Mouse (Mus musculus) lung, embryonic 16.5 days (tissue): ENCODE measurements around the gene Trpd52l3. TPM values are rescaled to one million over a fixed set of nuclear protein-coding genes. Genes with fewer than 3 reads are reported as not detected.

ENCODE experiments used
- ATAC-seq: fragments of 200-750 bp; cut with Nextera tagmentation; 2 replicates; pipeline ENCODE4 v1.8.0; 2017; ENCODE audit warnings: low read depth, mild to moderate bottlenecking, moderate library complexity
- H3K27ac ChIP-seq: fragments of 300-500 bp; sonication (generic); 2 replicates; pipeline ENCODE4 v1.5.1; 2014; ENCODE audit warnings: mild to moderate bottlenecking, control low read depth, low read length
- H3K27me3 ChIP-seq: fragments of 300-500 bp; sonication (generic); 2 replicates; pipeline ENCODE4 v1.6.1; 2014; ENCODE audit warnings: low read depth, low read length, mixed read lengths; ENCODE audit not compliant: control insufficient read depth, insufficient read depth
- H3K36me3 ChIP-seq: fragments of 300-500 bp; sonication (generic); 2 replicates; pipeline ENCODE4 v1.6.1; 2014; ENCODE audit warnings: low read length; ENCODE audit not compliant: control insufficient read depth, insufficient read depth
- H3K4me1 ChIP-seq: fragments of 300-500 bp; sonication (generic); replicated peaks from 2 replicates; pipeline ENCODE4 v1.6.1; 2014; ENCODE audit warnings: low read length, mixed read lengths; ENCODE audit not compliant: control insufficient read depth, insufficient read depth
- H3K4me2 ChIP-seq: fragments of 300-500 bp; sonication (generic); 2 replicates; pipeline ENCODE4 v1.6.1; 2014; ENCODE audit warnings: low read depth, low read length, control low read depth
- H3K4me3 ChIP-seq: fragments of 300-500 bp; sonication (generic); 2 replicates; pipeline ENCODE4 v1.5.1; 2014; ENCODE audit warnings: mild to moderate bottlenecking, low read length, control low read depth
- H3K9ac ChIP-seq: fragments of 300-500 bp; sonication (generic); 2 replicates; pipeline ENCODE4 v1.6.1; 2014; ENCODE audit warnings: low read length, control low read depth
- H3K9me3 ChIP-seq: fragments of 300-500 bp; sonication (generic); 2 replicates; pipeline ENCODE4 v1.6.1; 2016; ENCODE audit warnings: low read length; ENCODE audit not compliant: control insufficient read depth
- WGBS: fragments of 180-500 bp; shearing (Covaris S2); extraction: QIAGEN DNeasy Blood & Tissue Kit; methylation state at CpG from one replicate; pipeline ENCODE4 v1.1.7; 2014; 5-methylcytosine and 5-hydroxymethylcytosine counted together
- polyA plus RNA-seq: library from polyadenylated mRNA; unstranded; fragments of >200 nt; fragmentation: Nextera tagmentation; extraction: Ambion mirVana; gene quantifications from 2 replicates; pipeline ENCODE4 v1.2.1, GENCODE M21; 2015

Trpd52l3 gene
- not detected in 2 replicates for polyA plus RNA-seq

GRCm38 (mm10) chr19:30003621-30004020, at the start of gene Trpd52l3:
Gene Trpd52l3 (plus strand): TSS chr19:30003790.
- Histone ChIP-seq H3K27me3 (no peaks in the 10 kb centered on the region), H3K9me3 (no peaks in the 10 kb centered on the region), H3K4me2 (no peak within 1 kb of the TSS), H3K9ac (no peak within 1 kb of the TSS), H3K27ac (no peak within 1 kb of the TSS), H3K36me3 (no peaks in the 10 kb centered on the region), H3K4me3 (no peak within 1 kb of the TSS), H3K4me1 (no peaks in the 10 kb centered on the region)
- 85% methylated on average over 9 of the region's 9 CpGs for WGBS
- no peak for ATAC-seq

- no peaks in the 10 kb centered on the region for H3K27me3 ChIP-seq
- no peak overlapping the region for H3K4me2 ChIP-seq
- no peaks in the 10 kb centered on the region for H3K9me3 ChIP-seq
- no peaks in the 10 kb centered on the region for H3K36me3 ChIP-seq
- WGBS = 78% methylated on average over 3 of the region's 3 CpGs
- H3K9ac ChIP-seq = no peak overlapping the region
- no peak overlapping the region for H3K27ac ChIP-seq
- no peak overlapping the region for H3K4me3 ChIP-seq
- H3K4me1 ChIP-seq = no peaks in the 10 kb centered on the region; the same call in 1 of the 2 replicates
- no peak for ATAC-seq
Observed at GRCm38 (mm10) chr19:29953833-29954232, 49.8 kb upstream of the Trpd52l3 start.

GRCm38 (mm10) chr19:29955454-29955853, 48.1 kb upstream of the Trpd52l3 start:
- no peak overlapping the region for H3K9ac ChIP-seq
- no peaks in the 10 kb centered on the region for H3K9me3 ChIP-seq
- no peaks in the 10 kb centered on the region for H3K4me1 ChIP-seq
- 79% methylated on average over 2 of the region's 2 CpGs for WGBS
- H3K4me2 ChIP-seq = no peak overlapping the region
- H3K27ac ChIP-seq = no peak overlapping the region
- H3K27me3 ChIP-seq = no peaks in the 10 kb centered on the region
- no peak overlapping the region for H3K4me3 ChIP-seq
- no peaks in the 10 kb centered on the region for H3K36me3 ChIP-seq
- no peak for ATAC-seq

GRCm38 (mm10) chr19:29960906-29961305, 42.7 kb upstream of the Trpd52l3 start:
- Histone ChIP-seq H3K27me3 (no peaks in the 10 kb centered on the region), H3K4me3 (no peak overlapping the region), H3K4me1 (no peaks in the 10 kb centered on the region), H3K9ac (no peak overlapping the region), H3K36me3 (no peaks in the 10 kb centered on the region), H3K9me3 (peaks cover 2% of the 10 kb centered on the region; the same call in 1 of the 2 replicates), H3K27ac (no peak overlapping the region), H3K4me2 (no peak overlapping the region)
- ATAC-seq = no peak
- 72% methylated on average over 4 of the region's 4 CpGs for WGBS

- H3K9ac ChIP-seq = no peak overlapping the region
- H3K4me3 ChIP-seq = no peak overlapping the region
- no peak for ATAC-seq
- no peak overlapping the region for H3K4me2 ChIP-seq
- H3K9me3 ChIP-seq = peaks cover 2% of the 10 kb centered on the region; the same call in 1 of the 2 replicates
- no peaks in the 10 kb centered on the region for H3K4me1 ChIP-seq
- H3K27me3 ChIP-seq = no peaks in the 10 kb centered on the region
- no peaks in the 10 kb centered on the region for H3K36me3 ChIP-seq
- 60% methylated on average over 6 of the region's 6 CpGs for WGBS
- no peak overlapping the region for H3K27ac ChIP-seq
Observed at GRCm38 (mm10) chr19:29961842-29962241, 41.7 kb upstream of the Trpd52l3 start.

- H3K27me3 ChIP-seq = no peaks in the 10 kb centered on the region
- no peak overlapping the region for H3K9ac ChIP-seq
- H3K27ac ChIP-seq = no peak overlapping the region
- H3K4me1 ChIP-seq = no peaks in the 10 kb centered on the region
- WGBS = 56% methylated on average over 2 of the region's 2 CpGs
- H3K4me3 ChIP-seq = no peak overlapping the region
- no peaks in the 10 kb centered on the region for H3K36me3 ChIP-seq
- no peak for ATAC-seq
- H3K9me3 ChIP-seq = peaks cover 2% of the 10 kb centered on the region; the same call in 1 of the 2 replicates
- H3K4me2 ChIP-seq = no peak overlapping the region
Observed at GRCm38 (mm10) chr19:29963598-29964092, 39.9 kb upstream of the Trpd52l3 start.

- H3K27me3 ChIP-seq = no peaks in the 10 kb centered on the region
- no peak overlapping the region for H3K27ac ChIP-seq
- H3K9me3 ChIP-seq = peaks cover 2% of the 10 kb centered on the region; the same call in 1 of the 2 replicates
- no peaks in the 10 kb centered on the region for H3K4me1 ChIP-seq
- no peaks in the 10 kb centered on the region for H3K36me3 ChIP-seq
- no peak overlapping the region for H3K4me2 ChIP-seq
- WGBS = 57% methylated on average over 3 of the region's 3 CpGs
- no peak for ATAC-seq
- H3K4me3 ChIP-seq = no peak overlapping the region
- no peak overlapping the region for H3K9ac ChIP-seq
Observed at GRCm38 (mm10) chr19:29967960-29968359, 35.6 kb upstream of the Trpd52l3 start.

GRCm38 (mm10) chr19:29973396-29973795, 30.2 kb upstream of the Trpd52l3 start:
- ATAC-seq = no peak
- WGBS = 70% methylated on average over 5 of the region's 5 CpGs
- Histone ChIP-seq H3K4me2 (no peak overlapping the region), H3K27me3 (no peaks in the 10 kb centered on the region; the same call in 1 of the 2 replicates), H3K27ac (no peak overlapping the region), H3K36me3 (no peaks in the 10 kb centered on the region), H3K9me3 (no peaks in the 10 kb centered on the region), H3K9ac (no peak overlapping the region), H3K4me1 (no peaks in the 10 kb centered on the region), H3K4me3 (no peak overlapping the region)

- WGBS = 53% methylated on average over 2 of the region's 2 CpGs
- no peak overlapping the region for H3K4me2 ChIP-seq
- no peaks in the 10 kb centered on the region for H3K36me3 ChIP-seq
- H3K4me3 ChIP-seq = no peak overlapping the region
- H3K9ac ChIP-seq = no peak overlapping the region
- no peaks in the 10 kb centered on the region for H3K27me3 ChIP-seq
- H3K4me1 ChIP-seq = no peaks in the 10 kb centered on the region
- no peak for ATAC-seq
- H3K27ac ChIP-seq = no peak overlapping the region
- no peaks in the 10 kb centered on the region for H3K9me3 ChIP-seq
Observed at GRCm38 (mm10) chr19:29978847-29979246, 24.7 kb upstream of the Trpd52l3 start.
